Mouse (Mus musculus): ENCODE measurements around the gene Ttc28.
"Not testable (repeated sequence)": the region's sequence is repeated elsewhere in the genome, so short reads cannot be mapped to it uniquely, and the experiment has no call there.

Gene Ttc28

DNA sequence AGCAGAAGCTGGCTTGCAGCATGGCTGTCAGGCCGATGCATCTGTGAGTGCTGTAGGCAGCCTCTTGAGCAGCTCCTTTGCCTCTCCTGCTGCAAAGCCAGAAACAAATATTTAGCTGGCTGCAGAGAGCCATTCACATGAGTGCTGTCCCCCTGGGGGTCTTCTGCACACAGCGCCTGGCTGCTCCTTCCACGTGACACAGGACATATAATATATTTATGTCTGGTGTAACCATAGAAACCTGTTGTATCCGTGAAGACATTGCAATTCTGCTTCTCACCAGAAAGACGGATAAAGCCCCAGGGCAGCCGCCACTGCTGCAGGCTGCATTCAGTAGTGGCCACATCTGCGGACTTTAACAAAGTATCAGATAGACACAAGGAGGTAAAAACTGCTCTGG is 376.6 kb downstream of the Ttc28 start:
- no peak for DNase-seq

GRCm38 (mm10) chr5:111257127-111257526 is 377.5 kb downstream of the Ttc28 start:
- peak; percentile 86 for DNase-seq

GRCm38 (mm10) chr5:111261162-111261561 is 381.6 kb downstream of the Ttc28 start:
- DNase-seq, result not testable (repeated sequence)

DNA sequence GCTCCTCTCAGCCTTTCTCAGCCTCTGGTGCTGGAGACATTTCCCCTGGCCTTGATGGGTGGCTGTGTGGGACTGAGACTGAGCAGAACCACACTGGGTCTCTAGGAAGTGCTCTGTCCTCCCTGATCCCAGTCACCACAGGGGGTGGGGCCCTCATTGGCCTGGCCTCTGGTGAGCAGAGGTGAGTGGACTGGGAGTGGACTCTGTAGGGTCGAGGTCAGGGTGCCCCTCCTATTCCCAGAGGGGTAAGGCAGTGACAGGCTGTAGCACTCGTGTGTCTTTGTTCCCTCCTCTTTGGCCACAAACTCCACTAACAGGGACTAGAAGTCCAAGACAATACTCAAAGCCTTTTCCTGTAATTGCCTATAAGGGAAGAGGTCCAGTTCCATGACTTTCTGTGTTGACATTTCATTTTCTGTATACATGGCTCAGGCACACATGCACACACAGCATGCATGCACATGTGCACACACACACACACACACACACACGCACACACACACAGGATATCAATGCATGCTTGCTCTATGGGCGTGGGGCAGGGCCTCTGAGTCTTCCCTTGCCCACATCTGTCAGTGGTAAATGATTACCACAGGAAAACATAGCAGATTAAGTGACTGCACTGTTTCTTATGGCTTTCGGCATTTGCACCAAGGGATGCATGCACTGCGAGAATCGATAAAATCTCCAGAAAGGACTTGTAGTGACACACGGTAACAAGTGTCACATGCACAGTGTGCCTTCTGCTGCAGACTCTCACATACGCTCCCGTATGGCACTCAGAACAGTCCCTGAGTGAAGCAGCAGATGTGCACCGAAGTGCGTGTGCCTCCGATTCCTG is 382.4 kb downstream of the Ttc28 start:
- DNase-seq, result peak; percentile 43

GRCm38 (mm10) chr5:111262574-111263239 is 383.1 kb downstream of the Ttc28 start:
- peak; percentile 89 for DNase-seq

GRCm38 (mm10) chr5:111263370-111263769 is 383.8 kb downstream of the Ttc28 start:
- DNase-seq, result peak; percentile 49

DNA sequence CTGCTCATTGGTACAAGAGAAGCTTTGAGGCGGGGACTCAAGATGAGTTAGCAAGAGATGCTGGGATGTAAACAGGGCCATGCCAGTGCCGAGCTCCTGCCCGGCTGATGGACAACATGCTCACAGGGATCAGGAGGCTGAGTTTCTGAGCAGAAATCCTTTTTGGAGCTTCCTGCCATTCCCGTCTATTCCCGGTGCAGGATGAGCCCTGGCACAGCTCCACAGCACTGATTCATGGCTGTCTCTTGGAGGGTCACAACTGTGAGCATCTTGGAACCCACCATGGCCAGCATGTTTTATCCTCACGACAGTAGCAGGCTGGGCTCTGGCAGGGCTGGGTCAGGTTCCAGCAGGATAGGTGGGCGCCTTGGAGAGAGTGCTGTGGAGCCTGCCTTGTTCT is 384.9 kb downstream of the Ttc28 start:
- no peak for DNase-seq

DNA sequence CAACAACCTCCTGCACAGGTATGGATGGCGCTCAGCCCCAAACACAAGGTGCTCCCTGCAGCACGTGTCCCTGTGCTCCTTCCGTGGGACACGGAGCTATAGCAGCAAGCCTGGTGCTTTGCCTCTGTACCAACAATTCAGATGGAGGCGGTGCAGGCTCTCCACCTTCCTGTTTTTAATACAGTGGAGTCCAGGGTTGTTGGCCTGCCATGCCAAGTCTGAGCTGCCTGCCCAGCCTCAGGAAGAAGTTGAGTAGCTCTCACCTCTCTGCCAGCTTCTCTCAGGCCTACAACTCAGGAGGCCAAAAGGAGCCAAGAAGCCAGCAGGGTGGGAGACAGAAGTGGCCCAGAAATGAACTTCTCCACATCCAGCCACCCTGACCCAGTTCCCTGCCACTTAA is 387.1 kb downstream of the Ttc28 start:
- peak; percentile 48 for DNase-seq

DNA sequence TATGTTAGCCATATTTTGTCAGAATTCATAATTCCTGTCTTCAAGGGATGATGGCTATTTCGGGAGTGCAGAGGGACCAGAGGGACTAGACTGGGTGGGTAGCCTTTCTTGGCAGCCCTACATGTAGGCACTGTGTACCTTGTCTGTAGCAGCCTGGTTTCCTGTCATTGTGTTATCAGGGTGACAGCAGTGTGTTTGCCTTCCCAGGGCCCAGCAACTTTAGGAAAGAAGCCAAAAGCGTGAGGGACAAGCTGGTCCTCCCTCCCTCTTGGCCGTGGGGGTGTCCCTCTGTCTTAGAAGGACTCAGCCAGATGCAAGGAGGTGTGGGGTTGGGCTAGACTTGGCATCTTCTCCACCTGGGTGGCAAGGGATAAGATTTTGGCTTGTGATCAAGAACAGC is 387.5 kb downstream of the Ttc28 start:
- DNase-seq, result peak; percentile 87

- DNase-seq, result no peak
These were observed 389.2 kb downstream of the Ttc28 start for GRCm38 (mm10) chr5:111268852-111269251.

DNA sequence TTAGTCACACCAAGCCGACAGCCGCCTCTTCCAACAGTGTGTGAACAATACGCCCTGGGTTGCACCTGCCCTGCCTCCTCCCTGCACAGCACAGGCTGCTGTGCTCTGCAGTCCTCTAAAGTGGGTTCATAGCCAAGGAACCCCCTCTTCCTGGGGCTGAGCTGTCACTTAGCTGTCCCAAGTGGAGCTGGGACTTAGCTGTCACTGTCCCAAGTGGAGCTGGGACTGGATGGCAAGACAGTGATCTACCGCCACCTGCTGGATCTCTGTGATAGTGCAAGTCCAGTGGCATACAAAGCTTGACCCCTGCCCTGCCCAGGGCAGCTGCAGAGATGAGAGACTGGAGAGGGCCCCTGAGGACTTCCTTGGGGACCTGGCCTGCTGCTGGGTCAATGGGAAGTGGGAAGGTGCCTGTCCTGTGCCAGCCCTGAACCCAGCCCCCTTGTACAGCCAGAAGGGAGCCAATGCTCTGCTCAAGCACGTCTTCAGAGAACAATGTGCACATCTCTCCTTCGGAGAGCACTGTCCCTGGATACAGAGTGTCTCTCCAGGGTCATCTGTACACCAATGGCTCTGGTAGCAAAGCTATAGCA is 390.1 kb downstream of the Ttc28 start:
- peak; percentile 89 for DNase-seq

- DNase-seq, result no peak
These were observed 390.8 kb downstream of the Ttc28 start for GRCm38 (mm10) chr5:111270246-111271002.

GRCm38 (mm10) chr5:111273589-111273988 is 394.0 kb downstream of the Ttc28 start:
- peak; percentile 93 for DNase-seq

DNA sequence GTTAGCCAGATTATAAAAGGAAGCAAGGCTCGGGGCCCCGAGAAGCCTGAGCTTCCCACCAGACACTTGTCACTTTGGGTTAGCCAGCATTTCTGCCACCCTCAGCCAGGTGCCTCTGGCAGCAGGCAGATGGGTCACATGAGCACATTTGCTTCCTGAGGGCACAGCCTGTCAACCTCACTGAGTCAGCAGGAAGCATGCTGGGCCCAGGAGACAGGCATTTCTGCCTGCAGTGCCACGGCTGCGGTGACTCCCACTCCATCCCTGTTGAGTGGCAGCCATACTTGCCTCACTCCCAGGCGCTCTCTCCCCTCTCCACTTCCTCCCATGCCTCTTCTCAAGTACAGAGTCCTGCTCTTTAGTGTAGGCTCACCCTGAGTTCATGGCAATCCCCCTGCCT is 395.3 kb downstream of the Ttc28 start:
- no peak for DNase-seq

DNA sequence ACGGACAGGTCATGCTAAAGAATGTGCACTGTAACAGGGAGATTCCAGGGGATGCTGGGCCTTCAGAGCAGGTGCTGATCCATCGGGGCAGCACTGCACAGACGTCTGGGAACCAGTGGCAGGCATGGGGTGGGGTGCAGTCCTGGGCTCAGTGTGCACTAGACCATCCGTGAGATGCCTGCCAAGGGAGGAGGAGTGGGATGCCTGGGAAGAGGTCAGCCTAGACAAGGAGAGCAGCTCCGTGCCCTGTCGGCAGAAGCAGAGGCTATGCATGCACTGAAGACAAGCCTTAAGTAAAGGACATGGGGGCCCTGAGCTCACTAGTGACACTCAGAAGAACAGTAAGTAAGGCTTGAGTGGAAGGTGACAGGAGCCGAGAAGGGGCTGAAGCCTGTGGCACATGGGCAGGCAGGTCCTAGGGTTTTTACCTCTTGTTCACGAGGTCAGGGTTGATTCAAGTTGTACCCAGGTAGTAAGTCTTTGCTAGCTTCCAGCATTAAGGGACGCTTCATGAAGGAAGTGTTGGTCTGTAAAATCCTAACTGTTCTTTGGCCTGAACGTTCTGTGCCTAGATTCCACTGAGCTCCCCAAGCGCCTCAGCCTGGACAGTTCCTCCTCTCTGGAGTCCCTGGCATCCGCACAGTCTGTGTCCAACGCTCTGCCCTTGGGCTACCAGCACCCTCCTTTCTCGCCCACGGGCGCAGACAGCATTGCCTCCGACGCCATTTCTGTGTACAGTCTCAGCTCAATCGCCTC is 405.0 kb downstream of the Ttc28 start:
- DNase-seq, result no peak

- DNase-seq, result no peak
These were observed 408.0 kb downstream of the Ttc28 start for GRCm38 (mm10) chr5:111287571-111287970.

GRCm38 (mm10) chr5:111288486-111288885 is 408.9 kb downstream of the Ttc28 start:
- no peak for DNase-seq

DNA sequence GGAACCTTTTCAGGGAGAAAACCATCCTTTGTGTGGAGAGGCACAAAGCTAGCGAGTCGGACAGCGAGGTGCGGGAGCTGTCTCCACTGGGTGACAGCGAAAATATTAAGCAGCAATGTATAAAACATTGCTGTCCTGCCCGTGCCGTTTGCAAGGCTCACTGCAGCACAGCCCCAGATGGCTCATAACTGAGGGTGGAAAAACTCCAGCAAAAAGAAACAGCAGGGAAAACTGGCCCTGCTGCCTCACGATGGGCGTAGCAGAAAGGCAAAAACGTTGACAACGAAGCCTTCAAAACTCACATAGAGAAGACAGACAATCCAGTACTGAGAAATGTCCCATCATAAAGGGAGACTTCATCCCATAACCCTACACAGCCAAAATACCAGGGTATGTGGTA is 410.5 kb downstream of the Ttc28 start:
- no peak for DNase-seq

- DNase-seq, result no peak
These were observed 412.0 kb downstream of the Ttc28 start for GRCm38 (mm10) chr5:111291639-111292038.

GRCm38 (mm10) chr5:111297801-111298200 is 418.2 kb downstream of the Ttc28 start:
- DNase-seq, result no peak

DNA sequence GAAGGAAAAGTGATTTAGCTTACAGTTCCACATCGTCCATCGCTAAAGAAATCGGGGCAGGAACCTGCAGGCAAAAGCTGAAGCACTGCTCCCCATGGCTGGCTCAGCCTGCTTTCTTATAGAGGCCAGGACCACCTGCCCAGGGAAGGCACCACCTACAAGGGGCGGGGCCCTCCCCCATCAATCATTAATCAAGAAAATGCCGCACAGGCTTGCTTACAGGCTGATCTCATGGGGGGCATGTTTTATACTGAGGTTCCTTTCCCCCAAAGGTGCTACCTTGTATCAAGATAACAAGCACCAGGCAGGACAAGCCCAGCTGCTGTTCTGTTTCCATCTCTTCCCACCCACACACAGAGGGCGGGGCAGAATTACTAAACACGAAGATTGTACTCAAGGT is 419.1 kb downstream of the Ttc28 start:
- no peak for DNase-seq

DNA sequence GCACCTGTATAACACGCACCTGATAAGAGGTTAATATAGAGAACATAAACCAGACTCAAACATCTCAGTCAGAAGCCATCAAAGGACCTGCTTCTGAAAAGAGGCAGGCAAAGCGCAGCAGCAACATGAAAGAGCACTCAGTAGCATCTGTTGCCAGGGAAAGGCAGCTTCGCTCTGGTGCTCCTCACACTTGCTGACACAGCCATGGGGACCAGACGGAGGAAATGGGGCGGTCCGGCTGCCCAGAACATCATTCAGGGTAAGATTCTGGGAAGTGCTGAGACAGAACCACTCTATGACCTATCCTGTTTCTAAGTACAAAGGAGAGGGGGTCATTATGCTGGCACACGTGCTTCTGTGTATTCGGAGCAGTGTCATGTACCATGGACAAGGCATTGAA is 421.2 kb downstream of the Ttc28 start:
- no peak for DNase-seq
